Mouse (Mus musculus): ENCODE measurements around the gene Garnl3.

- no peak for TF ChIP-seq POLR2A (IDR thresholded peaks at IDR 0.05; ENCODE audit: borderline replicate concordance, control insufficient read depth, low read depth, low read length)
- no peak for TF ChIP-seq CTCF (IDR thresholded peaks at IDR 0.05; ENCODE audit: control insufficient read depth, insufficient read depth, low read length)
Measured at GRCm38 (mm10) chr2:33178243-33178932, 46.9 kb upstream of the Garnl3 start.
